Mouse (Mus musculus) myocyte (in vitro differentiated cells): Measurements from ENCODE around the gene Gm3045. TPM values are rescaled to one million over a fixed set of nuclear protein-coding genes. Genes with fewer than 3 reads are reported as not detected.

Experiments
- H3K27me3 ChIP-seq: one replicate; pipeline ENCODE4 v1.6.1; 2011; ENCODE audit not compliant: control insufficient read depth, insufficient read depth, insufficient read length
- H3K36me3 ChIP-seq: one replicate; pipeline ENCODE4 v1.6.1; 2011; ENCODE audit not compliant: control insufficient read depth, insufficient read depth
- H3K4me2 ChIP-seq: one replicate; pipeline ENCODE4 v1.6.1; 2011; ENCODE audit warnings: low read depth, control low read depth
- H3K4me3 ChIP-seq: one replicate; pipeline ENCODE4 v1.5.1; 2011; ENCODE audit warnings: mild to moderate bottlenecking, control low read depth, moderate library complexity
- H3K79me2 ChIP-seq: one replicate; pipeline ENCODE4 v1.6.1; 2011; ENCODE audit not compliant: control insufficient read depth, insufficient read depth
- H3ac ChIP-seq: one replicate; pipeline ENCODE4 v1.6.1; 2011; ENCODE audit not compliant: control insufficient read depth, insufficient read length
- CEBPB ChIP-seq: IDR thresholded peaks from 2 replicates; pipeline ENCODE4 v1.6.1; 2011; ENCODE audit warnings: mild to moderate bottlenecking, moderate library complexity; ENCODE audit not compliant: poor library complexity, insufficient read depth, severe bottlenecking
- E2F4 ChIP-seq: IDR thresholded peaks from one replicate; pipeline ENCODE4 v1.6.1; 2011; ENCODE audit warnings: mild to moderate bottlenecking, control low read depth, moderate library complexity; ENCODE audit not compliant: insufficient read depth
- MAX ChIP-seq: IDR thresholded peaks from one replicate; pipeline ENCODE4 v1.6.1; 2011; ENCODE audit warnings: low read depth, mild to moderate bottlenecking, control low read depth
- MYOD1 ChIP-seq, 3 experiments: IDR thresholded peaks; one replicate each; pipeline ENCODE4 v1.6.1; 2011; ENCODE audit warnings: control low read depth in 2 of 3, low read depth in 2 of 3, mild to moderate bottlenecking in 2 of 3, moderate library complexity in 1 of 3; ENCODE audit not compliant: insufficient read length in 2 of 3, control insufficient read depth in 1 of 3
- MYOG ChIP-seq, 3 experiments: IDR thresholded peaks; one replicate each; pipeline ENCODE4 v1.6.1; 2011; ENCODE audit warnings: control low read depth in 2 of 3, low read depth in 2 of 3, mild to moderate bottlenecking in 2 of 3; ENCODE audit not compliant: insufficient read length in 2 of 3, control insufficient read depth in 1 of 3, insufficient read depth in 1 of 3
- POLR2A ChIP-seq: IDR thresholded peaks from one replicate; pipeline ENCODE4 v1.6.1; 2011; ENCODE audit warnings: low read depth, mild to moderate bottlenecking, control low read depth, moderate library complexity; ENCODE audit not compliant: insufficient read length
- POLR2AphosphoS2 ChIP-seq: IDR thresholded peaks from one replicate; pipeline ENCODE4 v1.6.1; 2011; ENCODE audit warnings: low read depth, control low read depth; ENCODE audit not compliant: insufficient read length
- REST ChIP-seq: IDR thresholded peaks from one replicate; pipeline ENCODE4 v1.6.1; 2011; ENCODE audit warnings: mild to moderate bottlenecking, control low read depth, moderate library complexity; ENCODE audit not compliant: insufficient read depth, insufficient read length
- SRF ChIP-seq: IDR thresholded peaks from one replicate; pipeline ENCODE4 v1.6.1; 2011; ENCODE audit warnings: low read depth; ENCODE audit not compliant: control insufficient read depth, insufficient read length
- TCF12 ChIP-seq: IDR thresholded peaks from one replicate; pipeline ENCODE4 v1.6.1; 2011; ENCODE audit warnings: mild to moderate bottlenecking, control low read depth; ENCODE audit not compliant: poor library complexity, insufficient read depth, severe bottlenecking
- TCF3 ChIP-seq: IDR thresholded peaks from one replicate; pipeline ENCODE4 v1.6.1; 2011; ENCODE audit warnings: low read depth, control low read depth; ENCODE audit not compliant: insufficient read length
- USF1 ChIP-seq: IDR thresholded peaks from one replicate; pipeline ENCODE4 v1.6.1; 2011; ENCODE audit warnings: low read depth, mild to moderate bottlenecking, control low read depth, moderate library complexity
- polyA plus RNA-seq: library from polyadenylated mRNA; unstranded; fragments of >200 nt; fragmentation: generic; extraction: Trizol; gene quantifications from one replicate; pipeline ENCODE4 v1.2.1, GENCODE M21; 2012; ENCODE audit warnings: missing spikeins

Gene Gm3045
- polyA plus RNA-seq, 1 experiment: not detected

GRCm38 (mm10) chr13:56397572-56397971 is 28.8 kb upstream of the Gm3045 start:
- H3K27me3 ChIP-seq: no peaks in the 10 kb centered on the region
- no peak overlapping the region for H3ac ChIP-seq
- H3K79me2 ChIP-seq: no peaks in the 10 kb centered on the region
- H3K36me3 ChIP-seq: no peaks in the 10 kb centered on the region
- no peak overlapping the region for H3K4me3 ChIP-seq
- no peak for TF ChIP-seq MAX
- TF ChIP-seq SRF: no peak
- TF ChIP-seq TCF3: no peak
- no peak for TF ChIP-seq TCF12
- no peak for TF ChIP-seq REST
- TF ChIP-seq MYOG (IDR thresholded peaks at IDR 0.05; ENCODE audit: control insufficient read depth in 1 of 3, insufficient read depth in 1 of 3, insufficient read length in 2 of 3, low read depth in 2 of 3): no peak
- no peak for TF ChIP-seq E2F4
- no peak for TF ChIP-seq USF1
- no peak for TF ChIP-seq POLR2A
- no peak for TF ChIP-seq CEBPB
- H3K4me2 ChIP-seq: no peak overlapping the region

DNA sequence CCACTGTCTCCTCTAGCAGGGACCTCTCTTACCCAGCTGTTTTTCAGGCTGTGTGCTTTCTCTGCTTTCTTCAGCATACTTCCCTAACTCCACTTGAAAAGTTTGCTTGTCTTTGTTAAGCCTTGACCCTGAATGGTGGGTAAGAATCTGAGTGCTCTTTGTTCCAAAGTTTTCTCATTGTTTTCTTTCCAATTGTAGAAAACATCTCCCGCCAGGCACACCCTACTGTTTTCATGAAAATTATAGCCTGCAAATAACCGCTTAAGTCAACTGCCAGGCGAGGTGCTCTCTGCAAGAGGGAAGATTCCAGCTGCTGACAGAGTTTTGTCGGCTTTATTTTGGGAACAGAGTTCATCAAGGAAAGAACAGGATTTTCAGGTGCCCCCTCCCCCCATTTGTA is 25.2 kb upstream of the Gm3045 start:
- Histone ChIP-seq H3K4me3 (no peak overlapping the region), H3ac (no peak overlapping the region), H3K36me3 (no peaks in the 10 kb centered on the region), H3K4me2 (no peak overlapping the region), H3K79me2 (no peaks in the 10 kb centered on the region), H3K27me3 (no peaks in the 10 kb centered on the region)
- no peak for TF ChIP-seq REST
- no peak for TF ChIP-seq TCF3
- TF ChIP-seq MYOD1 (IDR thresholded peaks at IDR 0.05; ENCODE audit: control insufficient read depth in 1 of 3, insufficient read length in 2 of 3, low read depth in 2 of 3): no peak
- no peak for TF ChIP-seq TCF12
- no peak for TF ChIP-seq POLR2A
- no peak for TF ChIP-seq USF1
- TF ChIP-seq MAX: no peak
- TF ChIP-seq CEBPB: no peak
- TF ChIP-seq POLR2AphosphoS2: no peak
- no peak for TF ChIP-seq SRF
- TF ChIP-seq MYOG (IDR thresholded peaks at IDR 0.05; ENCODE audit: control insufficient read depth in 1 of 3, insufficient read depth in 1 of 3, insufficient read length in 2 of 3, low read depth in 2 of 3): no peak
- TF ChIP-seq E2F4: no peak

GRCm38 (mm10) chr13:56403381-56404086 is 22.9 kb upstream of the Gm3045 start:
- H3ac ChIP-seq: no peak overlapping the region
- no peak overlapping the region for H3K4me3 ChIP-seq
- no peak for TF ChIP-seq REST
- TF ChIP-seq E2F4: no peak
- TF ChIP-seq TCF3: no peak
- TF ChIP-seq TCF12: no peak
- no peak for TF ChIP-seq MAX
- TF ChIP-seq SRF: no peak
- TF ChIP-seq POLR2AphosphoS2: no peak
- H3K4me2 ChIP-seq: no peak overlapping the region
- H3K36me3 ChIP-seq: no peaks in the 10 kb centered on the region
- H3K79me2 ChIP-seq: no peaks in the 10 kb centered on the region
- H3K27me3 ChIP-seq: no peaks in the 10 kb centered on the region

GRCm38 (mm10) chr13:56404511-56405140 is 21.8 kb upstream of the Gm3045 start:
- H3K36me3 ChIP-seq: no peaks in the 10 kb centered on the region
- TF ChIP-seq REST (no peak), USF1 (no peak), POLR2A (no peak), MAX (no peak), TCF12 (no peak), TCF3 (no peak), MYOD1 (IDR thresholded peaks at IDR 0.05; ENCODE audit: control insufficient read depth in 1 of 3, insufficient read length in 2 of 3, low read depth in 2 of 3) (no peak), POLR2AphosphoS2 (no peak), SRF (no peak), MYOG (IDR thresholded peaks at IDR 0.05; ENCODE audit: control insufficient read depth in 1 of 3, insufficient read depth in 1 of 3, insufficient read length in 2 of 3, low read depth in 2 of 3) (no peak), CEBPB (no peak), E2F4 (no peak)
- no peaks in the 10 kb centered on the region for H3K27me3 ChIP-seq
- no peak overlapping the region for H3K4me2 ChIP-seq
- H3ac ChIP-seq: no peak overlapping the region
- no peaks in the 10 kb centered on the region for H3K79me2 ChIP-seq
- H3K4me3 ChIP-seq: no peak overlapping the region
